Mouse (Mus musculus): Measurements from ENCODE around the gene Mrgpra9.

DNA sequence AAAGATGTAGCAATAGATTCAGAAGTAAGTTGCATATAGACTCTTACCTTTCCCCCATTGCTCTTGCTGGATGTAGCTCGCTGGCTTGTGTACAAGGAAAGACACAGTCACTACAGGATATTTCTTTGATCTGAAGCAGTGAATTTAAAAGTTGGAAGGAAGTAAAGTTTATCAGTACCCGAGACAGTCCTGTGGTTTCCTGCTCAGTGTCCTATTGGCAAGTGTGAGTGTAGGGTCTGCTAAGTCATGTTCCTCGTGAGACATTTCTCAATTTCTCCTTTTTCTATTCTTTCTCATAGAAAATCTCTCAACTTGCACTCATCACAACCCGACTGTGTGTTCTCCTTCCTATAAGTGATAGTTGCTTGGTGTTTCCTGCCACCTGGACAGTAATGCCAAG lies 47.8 kb downstream of the Mrgpra9 start, which contains the start of gene Mrgpra6:
- TF ChIP-seq POLR2A (IDR thresholded peaks at IDR 0.05; ENCODE audit: borderline replicate concordance, insufficient read depth, low read length) (no peak), CTCF (IDR thresholded peaks at IDR 0.05; ENCODE audit: borderline replicate concordance, insufficient read depth, low read depth, low read length) (no peak)

All from cerebellum, adult 2 months (tissue).